Mouse (Mus musculus): Measurements from ENCODE around the gene Daxx.
A peak's percentile ranks its signal among the peaks of the same experiment; 100 is the strongest.
"Not testable (repeated sequence)": the region's sequence is repeated elsewhere in the genome, so short reads cannot be mapped to it uniquely, and the experiment has no call there.

The Daxx gene

GRCm38 (mm10) chr17:33909077-33909868 lies at the start of gene Daxx:
Gene Daxx, plus strand, starts transcription at chr17:33909414.
- DNase-seq (ENCODE audit: low spot score), result peak; percentile 98

DNA sequence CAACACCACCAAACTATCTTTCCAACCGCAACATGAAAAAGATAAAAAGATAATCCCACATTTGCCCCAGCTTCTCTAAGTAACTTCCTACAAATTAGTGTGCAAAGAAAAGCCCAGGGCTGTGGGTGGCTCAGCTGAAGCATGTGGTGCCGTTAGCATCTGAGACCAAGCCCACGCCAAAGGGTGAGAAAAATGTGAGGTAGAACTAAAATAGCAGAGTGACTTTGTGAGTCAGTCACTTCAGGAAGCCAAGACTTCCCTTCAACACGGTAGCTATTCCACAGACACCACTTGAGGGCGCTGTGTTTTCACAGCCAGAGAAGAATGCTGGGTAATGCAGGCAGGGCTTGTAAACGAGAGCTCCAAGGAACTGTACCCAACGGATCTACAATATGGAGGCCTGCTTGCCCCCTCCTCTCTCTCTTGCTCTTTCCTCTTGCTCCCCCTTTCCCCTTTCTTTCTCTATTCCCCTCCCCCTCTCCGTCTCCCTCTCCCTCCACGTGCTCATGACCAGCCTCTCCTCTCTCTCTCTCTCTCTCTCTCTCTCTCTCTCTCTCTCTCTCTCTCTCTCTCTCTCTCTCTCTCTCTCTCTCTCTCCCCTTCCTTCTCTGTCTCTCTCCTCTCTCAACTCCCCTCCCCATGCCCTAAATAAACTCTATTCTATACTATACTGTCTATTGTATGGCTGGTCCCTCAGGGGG lies 43.7 kb upstream of the Daxx start:
- peak; percentile 77 for DNase-seq (ENCODE audit: low spot score)

DNA sequence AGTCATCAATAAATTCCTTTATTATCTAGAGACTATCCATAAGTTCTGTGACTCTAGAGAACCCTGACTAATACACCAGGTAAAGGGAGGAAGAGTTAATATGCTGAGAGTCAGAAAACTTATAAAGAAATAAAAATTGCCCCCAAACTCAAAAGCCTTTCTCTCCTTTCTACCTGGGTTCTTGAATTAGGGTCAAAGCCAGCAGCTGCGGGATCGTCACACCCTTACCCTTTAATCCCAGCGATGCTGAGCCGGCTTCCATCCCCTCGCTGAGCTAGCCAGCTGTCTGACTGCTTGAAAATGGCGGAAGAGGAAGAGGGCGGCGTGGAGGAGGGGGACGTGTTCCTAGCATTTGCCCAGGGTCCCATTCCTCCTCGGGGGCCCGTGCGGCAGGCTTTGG lies 35.7 kb upstream of the Daxx start, which contains the start of gene Gm7029:
Gene Gm7029, plus strand, starts transcription at position 301 of the 400 bp plus-strand sequence.
- DNase-seq (ENCODE audit: low spot score), result not testable (repeated sequence)

DNA sequence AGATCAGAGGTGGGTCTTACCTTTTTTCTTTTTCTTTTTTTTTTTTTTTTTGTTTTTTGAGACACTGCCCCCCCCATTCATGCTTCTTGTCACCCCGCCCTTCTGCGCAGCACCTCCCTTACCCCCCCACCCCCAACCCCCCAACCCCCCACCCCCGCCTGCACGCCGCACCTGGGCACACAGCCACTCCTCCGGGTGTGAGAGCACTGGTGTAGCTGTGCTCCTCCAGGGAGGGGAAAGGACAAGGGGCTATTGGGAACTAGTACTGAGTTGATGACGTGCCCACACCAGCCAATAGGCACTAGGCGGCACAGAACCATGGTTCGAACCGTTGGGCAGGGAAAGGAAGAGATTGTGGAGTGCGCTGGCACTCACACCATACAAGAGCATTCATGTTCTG lies 34.8 kb upstream of the Daxx start:
- DNase-seq (ENCODE audit: low spot score), result no peak

- not testable (repeated sequence) for DNase-seq (ENCODE audit: low spot score)
Observed at GRCm38 (mm10) chr17:33875797-33876196, 33.4 kb upstream of the Daxx start.

DNA sequence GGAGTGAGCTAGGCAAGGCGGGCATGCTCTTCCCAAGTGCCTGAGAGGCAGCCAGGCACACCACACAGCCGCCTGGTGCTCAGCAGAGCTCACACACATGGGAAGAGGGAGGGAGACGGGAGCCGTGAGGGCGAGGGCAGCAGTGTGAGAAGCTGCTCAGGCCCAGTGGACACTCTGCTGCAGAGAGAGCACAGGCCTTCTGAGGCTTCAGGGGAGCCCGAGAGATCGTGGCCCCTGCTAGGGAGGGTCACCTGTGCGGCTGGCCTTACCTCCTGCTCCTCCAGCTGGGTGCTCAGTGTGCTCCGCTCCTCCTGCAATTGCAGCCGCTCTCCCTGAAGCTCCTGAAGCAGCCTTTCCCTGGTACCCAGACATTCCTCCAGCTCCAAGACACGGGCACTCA lies 24.9 kb upstream of the Daxx start:
- DNase-seq (ENCODE audit: low spot score), result not testable (repeated sequence)

DNA sequence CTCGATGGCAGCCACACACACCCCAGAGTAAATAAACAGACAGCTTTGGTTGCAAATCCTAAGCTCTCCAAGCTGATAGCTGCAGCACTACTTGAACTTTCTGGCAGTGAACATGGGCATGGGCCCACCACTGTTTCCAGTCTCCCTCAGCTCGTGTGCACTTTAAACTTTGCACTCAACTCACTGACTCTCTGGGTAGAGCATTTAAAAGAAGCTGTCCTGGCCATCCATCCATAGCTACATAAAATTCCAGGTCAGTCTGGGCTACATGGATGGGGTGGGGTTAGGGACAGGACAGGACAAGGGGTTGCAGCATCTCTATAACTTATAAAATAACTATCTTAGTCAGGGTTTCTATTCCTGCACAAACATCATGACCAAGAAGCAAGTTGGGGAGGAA lies 21.4 kb upstream of the Daxx start:
- not testable (repeated sequence) for DNase-seq (ENCODE audit: low spot score)

DNA sequence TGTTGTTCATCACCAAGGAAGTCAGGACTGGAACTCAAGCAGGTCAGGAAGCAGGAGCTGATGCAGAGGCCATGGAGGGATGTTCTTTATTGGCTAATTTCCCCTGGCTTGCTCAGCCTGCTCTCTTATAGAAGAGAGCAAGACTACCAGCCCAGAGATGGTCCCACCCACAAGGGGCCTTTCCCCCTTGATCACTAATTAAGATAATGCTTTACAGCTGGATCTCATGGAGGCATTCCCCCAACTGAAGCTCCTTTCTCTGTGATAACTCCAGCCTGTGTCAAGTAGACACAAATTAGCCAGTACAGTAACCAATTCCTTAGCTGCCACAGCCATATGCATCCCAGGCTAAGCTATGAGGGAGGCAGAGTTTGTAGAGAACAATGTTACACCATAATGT lies 21.0 kb upstream of the Daxx start:
- not testable (repeated sequence) for DNase-seq (ENCODE audit: low spot score)

- not testable (repeated sequence) for DNase-seq (ENCODE audit: low spot score)
Observed at GRCm38 (mm10) chr17:33889941-33890532, 19.2 kb upstream of the Daxx start.

DNA sequence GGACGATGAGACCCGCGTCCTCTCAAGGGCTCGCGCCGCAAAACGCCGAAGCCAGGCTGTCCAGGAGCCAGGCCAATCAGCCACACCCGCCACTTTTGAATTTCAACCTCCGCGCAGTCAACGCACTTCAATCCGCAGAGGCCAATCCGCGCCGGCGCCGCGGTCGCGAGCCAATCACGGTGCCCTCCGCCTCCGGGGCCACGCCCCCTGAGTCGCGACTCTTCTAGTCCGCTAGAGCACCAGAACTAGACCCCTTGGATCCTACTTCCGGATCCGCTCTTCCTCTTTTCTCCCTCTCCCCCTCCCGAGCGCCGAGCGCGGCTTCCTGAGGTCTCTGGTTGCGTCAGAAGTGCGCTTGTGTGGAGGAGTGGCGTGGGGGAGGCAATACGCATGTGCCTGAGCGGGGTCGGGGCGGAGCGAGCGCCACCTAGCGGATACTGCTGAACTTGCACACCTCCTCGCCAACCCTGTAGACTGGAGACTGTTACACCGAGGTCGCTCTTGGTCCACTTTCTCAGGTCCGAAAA lies 18.6 kb upstream of the Daxx start, which contains the start of gene Kifc1:
Gene Kifc1, minus strand, starts transcription at position 129 of the 527 bp plus-strand sequence.
- peak; percentile 100 for DNase-seq (ENCODE audit: low spot score)

DNA sequence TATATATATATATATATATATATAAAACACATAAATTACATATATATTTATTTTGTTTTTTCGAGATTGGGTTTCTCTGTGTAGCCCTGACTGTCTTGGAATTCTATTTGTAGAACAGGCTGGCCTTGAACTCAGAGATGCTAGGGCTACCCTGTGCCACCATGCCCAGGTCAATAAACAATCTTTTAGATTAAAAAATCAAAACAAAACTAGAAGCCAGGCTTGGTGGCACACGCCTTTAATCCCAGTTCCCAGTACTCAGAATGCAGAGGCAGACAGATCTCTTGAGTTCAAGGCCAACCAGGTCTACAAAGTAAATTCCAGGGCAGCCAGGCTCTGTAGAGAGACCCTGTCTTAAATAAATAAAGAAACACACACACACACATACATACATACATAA lies 17.9 kb upstream of the Daxx start:
- DNase-seq (ENCODE audit: low spot score), result no peak

DNA sequence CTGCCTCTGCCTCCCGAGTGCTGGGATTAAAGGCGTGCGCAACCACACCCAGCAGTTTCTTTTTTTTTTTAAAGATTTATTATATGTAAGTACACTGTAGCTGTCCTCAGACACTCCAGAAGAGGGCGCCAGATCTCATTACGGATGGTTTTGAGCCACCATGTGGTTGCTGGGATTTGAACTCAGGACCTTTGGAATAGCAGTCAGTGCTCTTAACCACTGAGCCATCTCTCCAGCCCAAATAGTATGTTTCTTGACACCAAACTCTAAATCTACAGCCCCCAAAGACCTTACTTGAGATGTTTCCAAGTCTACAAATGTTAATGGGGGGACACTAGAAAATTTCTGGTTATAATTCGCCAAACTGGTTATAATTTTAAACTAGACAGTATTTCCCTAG lies 17.3 kb upstream of the Daxx start:
- DNase-seq (ENCODE audit: low spot score), result not testable (repeated sequence)

DNA sequence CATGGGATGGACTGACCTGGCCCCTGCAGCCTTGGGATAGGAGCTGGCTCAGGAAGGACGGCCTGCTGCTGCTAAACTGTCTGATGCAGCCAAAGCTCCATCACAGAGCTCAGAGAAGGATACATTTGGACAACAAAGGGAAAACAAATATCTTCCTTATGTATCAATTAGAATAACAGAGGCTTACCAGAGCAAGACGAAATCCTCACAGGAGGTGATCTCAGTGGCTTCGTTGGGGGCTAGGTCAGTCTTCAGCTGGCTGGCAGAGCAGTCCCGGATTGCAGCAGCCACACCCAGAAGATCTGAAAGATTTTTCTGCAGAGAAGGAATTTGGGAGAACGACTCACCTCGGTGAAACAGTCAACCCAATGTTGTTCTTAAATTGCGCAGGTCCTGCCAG lies 16.8 kb upstream of the Daxx start:
- DNase-seq (ENCODE audit: low spot score), result no peak

DNA sequence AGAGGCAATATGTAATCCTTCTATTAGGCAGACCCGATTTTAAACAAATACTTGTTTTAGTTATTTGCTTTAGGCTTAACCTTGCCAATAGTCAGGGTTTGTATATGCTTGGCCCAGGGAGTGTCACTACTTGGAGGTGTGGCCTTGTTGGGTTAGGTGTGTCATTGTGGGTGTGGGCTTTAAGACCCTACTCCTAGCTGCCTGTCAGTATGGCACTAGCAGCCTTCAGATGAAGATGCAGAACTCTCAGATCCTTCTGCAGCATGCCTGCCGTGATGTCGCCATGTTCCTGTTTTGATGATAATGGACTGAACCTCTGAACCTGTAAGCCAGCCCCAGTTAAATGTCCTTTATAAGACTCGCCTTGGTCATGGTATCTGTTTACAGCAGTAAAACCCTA lies 16.2 kb upstream of the Daxx start:
- not testable (repeated sequence) for DNase-seq (ENCODE audit: low spot score)

GRCm38 (mm10) chr17:33897114-33897794 lies 12.0 kb upstream of the Daxx start:
- no peak for DNase-seq (ENCODE audit: low spot score)

DNA sequence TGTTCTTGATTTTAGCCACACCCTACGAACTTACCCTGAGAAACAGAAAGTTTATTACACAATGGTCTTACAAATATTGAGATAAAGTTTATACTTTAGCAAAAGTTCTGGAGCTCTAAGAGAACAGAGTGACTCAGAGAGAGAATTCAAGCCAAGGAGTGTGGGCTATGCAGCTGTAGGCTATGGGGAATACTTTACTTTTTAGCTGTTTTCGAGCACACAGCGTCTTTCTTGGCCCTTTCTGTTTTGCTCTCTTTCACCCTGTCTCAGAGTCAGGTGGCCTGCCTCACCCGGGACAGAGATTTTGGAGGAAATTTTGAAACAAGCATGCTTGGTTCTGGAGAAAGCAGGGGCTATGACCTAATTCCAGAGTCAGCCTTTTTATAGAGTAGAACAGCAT lies 11.0 kb upstream of the Daxx start:
- not testable (repeated sequence) for DNase-seq (ENCODE audit: low spot score)

- no peak for DNase-seq (ENCODE audit: low spot score)
Observed at GRCm38 (mm10) chr17:33899642-33900041, 9.6 kb upstream of the Daxx start.

- no peak for DNase-seq (ENCODE audit: low spot score)
Observed at GRCm38 (mm10) chr17:33900281-33900988, 8.8 kb upstream of the Daxx start.

DNA sequence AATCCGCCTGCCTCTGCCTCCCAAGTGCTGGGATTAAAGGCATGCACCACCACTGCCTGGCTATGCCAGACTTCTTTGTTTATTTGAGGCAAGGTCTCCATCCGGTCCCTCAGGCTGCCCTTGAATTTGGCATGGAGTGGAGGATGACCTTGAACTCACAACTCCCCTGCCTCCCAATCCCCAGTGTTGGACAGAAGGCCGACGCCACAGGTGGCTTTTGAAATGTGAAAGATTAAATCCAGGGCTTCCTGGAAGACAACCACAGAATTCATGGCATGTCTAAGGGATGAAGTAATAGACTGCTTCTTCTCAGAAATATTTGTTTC lies 8.3 kb upstream of the Daxx start:
- no peak for DNase-seq (ENCODE audit: low spot score)

- DNase-seq (ENCODE audit: low spot score), result no peak
Observed at GRCm38 (mm10) chr17:33901653-33902052, 7.6 kb upstream of the Daxx start.

DNA sequence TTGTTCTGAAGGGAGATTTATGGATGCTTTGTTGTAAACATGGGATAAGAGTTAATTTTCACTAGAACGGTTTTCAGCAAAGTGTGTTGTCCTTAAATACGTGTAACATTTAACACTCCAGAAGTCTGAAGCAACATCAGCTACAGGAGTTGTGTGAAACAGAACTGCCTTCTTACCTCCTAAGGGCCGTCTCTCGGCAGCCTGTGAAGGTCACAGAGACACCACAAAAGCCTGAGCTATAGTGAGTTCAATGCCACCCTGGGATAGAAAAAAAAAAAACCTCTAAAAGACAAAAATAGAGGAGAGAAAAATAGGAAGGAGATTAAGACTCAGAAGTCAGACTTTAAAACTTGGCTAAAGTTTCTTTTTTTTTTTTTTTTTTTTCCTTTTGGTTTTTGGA lies 7.1 kb upstream of the Daxx start:
- DNase-seq (ENCODE audit: low spot score), result no peak

DNA sequence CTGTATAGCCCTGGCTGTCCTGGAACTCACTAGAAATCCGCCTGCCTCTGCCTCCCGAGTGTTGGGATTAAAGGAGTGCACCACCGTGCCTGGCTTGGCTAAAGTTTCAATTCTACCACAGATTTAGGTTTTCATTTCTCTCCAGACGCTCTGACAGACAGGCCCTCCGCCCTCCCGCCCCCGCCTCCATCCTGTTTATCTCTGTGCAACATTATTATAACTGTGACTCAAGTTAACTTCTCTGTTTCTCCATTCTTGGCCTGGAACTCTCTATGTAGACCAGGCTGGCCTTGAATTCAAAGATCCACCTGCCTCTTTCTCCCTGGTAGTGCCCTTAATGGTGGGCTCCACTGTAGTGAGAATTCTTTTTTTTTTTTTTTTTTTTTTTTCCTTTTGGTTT lies 6.7 kb upstream of the Daxx start:
- DNase-seq (ENCODE audit: low spot score), result no peak
